ENCODE assay signal across 7 mouse cellular contexts in genomic region chr2:23234065-23234773, GRCm38 (mm10). TPM values are rescaled to one million over a fixed set of nuclear protein-coding genes. Genes with fewer than 3 reads are reported as not detected.
DNase-seq lines count a peak whose midpoint lies in the region; ATAC-seq and TF ChIP-seq lines count a peak whose summit lies in the region.

No protein-coding gene starts in this region.

- under 1% methylated on average over 25 of the region's 50 CpGs for WGBS in lung, embryonic 15.5 days
- 1% methylated on average over 36 of the region's 50 CpGs for WGBS in liver, embryonic 14.5 days (ENCODE audit: insufficient replicate concordance)
- WGBS in thymus, adult 2 months: 1% methylated on average over 44 of the region's 50 CpGs

- no peaks in the 10 kb centered on the region for H3K36me3 ChIP-seq in lung, embryonic 15.5 days
- H3K36me3 ChIP-seq in liver, embryonic 14.5 days (replicated peaks; ENCODE audit: control insufficient read depth, insufficient read depth, low read depth): no peaks in the 10 kb centered on the region
- no peaks in the 10 kb centered on the region for H3K36me3 ChIP-seq in thymus, adult 2 months (ENCODE audit: control insufficient read depth, insufficient read depth, low read length)

- peak overlapping the region; percentile 40 for H3K4me3 ChIP-seq in lung, embryonic 15.5 days
- peak overlapping the region in 1 of 2 experiments; percentile 21; a peak in 1 of 4 replicates for H3K4me3 ChIP-seq in liver, embryonic 14.5 days (ENCODE audit: insufficient read depth in 1 of 2, low read depth in 2 of 2, low read length in 2 of 2)
- H3K4me3 ChIP-seq in thymus, adult 2 months (ENCODE audit: control insufficient read depth, insufficient read depth, low read length): no peak overlapping the region

- no peak for TF ChIP-seq CTCF in liver, embryonic 14.5 days (IDR thresholded peaks at IDR 0.05; ENCODE audit: low read depth)
- no peak for TF ChIP-seq CTCF in thymus, adult 2 months (IDR thresholded peaks at IDR 0.05; ENCODE audit: borderline replicate concordance, control insufficient read depth, extremely low read depth, insufficient read depth, low read length, poor library complexity)

- peak overlapping the region; percentile 79 for H3K4me2 ChIP-seq in lung, embryonic 15.5 days
- H3K4me2 ChIP-seq in liver, embryonic 14.5 days (ENCODE audit: low read depth): peak overlapping the region; percentile 16

- H3K9me3 ChIP-seq in lung, embryonic 15.5 days: no peaks in the 10 kb centered on the region
- H3K9me3 ChIP-seq in liver, embryonic 14.5 days (ENCODE audit: control insufficient read depth, low read length): no peaks in the 10 kb centered on the region

- no peak for TF ChIP-seq EP300 in liver, embryonic 14.5 days (IDR thresholded peaks at IDR 0.05; ENCODE audit: low read depth)

- peak overlapping the region; percentile 34; the same call in 1 of the 2 replicates for H3K9ac ChIP-seq in lung, embryonic 15.5 days
- no peak overlapping the region for H3K9ac ChIP-seq in liver, embryonic 14.5 days (replicated peaks)

- TF ChIP-seq POLR2A in thymus, adult 2 months (IDR thresholded peaks at IDR 0.05; ENCODE audit: control insufficient read depth, extremely low read depth, insufficient read depth, low read length, poor library complexity): no peak

- H3K4me1 ChIP-seq in lung, embryonic 15.5 days: no peaks in the 10 kb centered on the region
- H3K4me1 ChIP-seq in liver, embryonic 14.5 days (replicated peaks; ENCODE audit: control insufficient read depth in 2 of 2, insufficient read depth in 2 of 2, low read length in 1 of 2): no peaks in the 10 kb centered on the region
- H3K4me1 ChIP-seq in thymus, adult 2 months (replicated peaks; ENCODE audit: control insufficient read depth, insufficient read depth, low read length): no peaks in the 10 kb centered on the region

- ATAC-seq in lung, embryonic 15.5 days (ENCODE audit: borderline replicate concordance, extremely low read depth, low FRiP score, low TSS enrichment): peak; percentile 55; the same call in 1 of the 2 replicates
- no peak for ATAC-seq in liver, embryonic 14.5 days (ENCODE audit: insufficient read depth)
- no peak for ATAC-seq in erythroid progenitor cell, adult 5-6 weeks (replicated peaks; ENCODE audit: low FRiP score, poor library complexity, severe bottlenecking)

- DNase-seq in lung, adult 18-20 months: no peak
- peak; percentile 73 for DNase-seq in embryo, embryonic 11 days
- peak; percentile 10 for DNase-seq in heart, postnatal 4 days
- DNase-seq in liver, embryonic 14.5 days (ENCODE audit: low read depth in 3 of 3, low spot score in 3 of 3): no peak
- no peak for DNase-seq in thymus, adult 2 months

- no peak overlapping the region for H3K27ac ChIP-seq in lung, embryonic 15.5 days
- H3K27ac ChIP-seq in liver, embryonic 14.5 days: no peak overlapping the region
- H3K27ac ChIP-seq in thymus, adult 2 months (ENCODE audit: control insufficient read depth, insufficient read depth, low read length): no peak overlapping the region

- peaks cover 6% of the 10 kb centered on the region for H3K27me3 ChIP-seq in lung, embryonic 15.5 days
- peaks cover 19% of the 10 kb centered on the region for H3K27me3 ChIP-seq in liver, embryonic 14.5 days (ENCODE audit: control insufficient read depth, insufficient read depth, low read length)
- no peaks in the 10 kb centered on the region for H3K27me3 ChIP-seq in thymus, adult 2 months (ENCODE audit: control insufficient read depth, insufficient read depth, low read length)

RNA-seq across cellular contexts. Expression of gene 4931423N10Rik, which starts 26.9 kb away (rescaled TPM):
- not detected in 2 replicates for polyA plus RNA-seq in lung, embryonic 15.5 days (2015; fragmentation: Nextera tagmentation; extraction: Ambion mirVana)
- not detected for total RNA-seq in heart, postnatal 4 days (2021)
- polyA plus RNA-seq in liver, embryonic 14.5 days (2012; rRNA removed): not detected in 2 replicates
- not detected in 2 replicates for polyA plus RNA-seq in liver, embryonic 14.5 days (2014; fragmentation: Nextera tagmentation; extraction: Ambion mirVana)
- total RNA-seq in erythroid progenitor cell, adult 5-6 weeks (2015; ENCODE audit: low replicate concordance): not detected in 2 replicates
- total RNA-seq in erythroid progenitor cell, adult 5-6 weeks (2017; ENCODE audit: low replicate concordance): not detected in 2 replicates
- not detected in 2 replicates for polyA plus RNA-seq in thymus, adult 2 months (2012; rRNA removed)

Comparison
In these comparisons a context has a peak if more than half of its experiments do, and no peak if none do; other contexts are left out.
1. DNase-seq: peak in embryo, embryonic 11 days (single experiment) and heart, postnatal 4 days (single experiment); none in lung, adult 18-20 months (0 of 2), liver, embryonic 14.5 days (0 of 3) and thymus, adult 2 months (single experiment).